Mouse (Mus musculus) T-helper 1 cell (primary cell): Measurements from ENCODE around the gene Cdc7.

Source experiments
- in situ Hi-C: fragments of 300-600 bp; cut with MboI, MseI; formaldehyde crosslinking; loops from one replicate; pipeline ENCODE4 v1.15.1; 2025; ENCODE audit warnings: high pct_unique_total_duplicates

Cdc7 gene

GRCm38 (mm10) chr5:107021291-107022063, 57.4 kb downstream of the Cdc7 start:
- in situ Hi-C loops: no loop called here

- in situ Hi-C loops: no loop called here
These were observed 57.9 kb downstream of the Cdc7 start for GRCm38 (mm10) chr5:107022064-107022428.

GRCm38 (mm10) chr5:107023951-107024350, 59.8 kb downstream of the Cdc7 start:
- in situ Hi-C loops: no loop called here

- in situ Hi-C loops: no loop called here
These were observed 61.2 kb downstream of the Cdc7 start for GRCm38 (mm10) chr5:107025371-107025770.

- in situ Hi-C loops: no loop called here
These were observed 61.7 kb downstream of the Cdc7 start for GRCm38 (mm10) chr5:107025809-107026208.

GRCm38 (mm10) chr5:107027616-107028015, 63.5 kb downstream of the Cdc7 start:
- in situ Hi-C loops: no loop called here

GRCm38 (mm10) chr5:107028557-107028956, 64.4 kb downstream of the Cdc7 start:
- in situ Hi-C loops: no loop called here

- in situ Hi-C loops: no loop called here
These were observed 65.7 kb downstream of the Cdc7 start for GRCm38 (mm10) chr5:107029801-107030200.

GRCm38 (mm10) chr5:107030821-107031220, 66.7 kb downstream of the Cdc7 start:
- in situ Hi-C loops: no loop called here
